In the genomic region with DNA sequence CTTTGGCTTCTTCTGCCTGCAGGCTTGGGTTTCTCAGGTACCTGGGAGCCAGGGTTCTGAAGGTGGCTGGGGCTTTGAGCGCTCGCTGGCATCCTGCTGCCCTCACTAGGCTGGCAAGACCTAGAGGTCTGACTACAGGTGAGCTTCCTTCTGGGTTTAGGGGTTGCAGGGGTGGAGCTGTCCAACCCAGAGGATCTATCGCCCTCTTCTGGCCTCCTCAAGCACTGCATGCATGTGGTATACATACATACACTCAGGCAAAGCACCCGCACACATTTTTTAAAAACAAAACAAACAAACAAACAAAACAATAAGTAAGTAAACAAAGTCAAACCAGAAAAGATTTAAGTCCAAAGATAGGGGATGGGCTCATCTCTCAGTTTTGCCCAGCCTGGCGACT, we compare ENCODE assay signal across 8 mouse cellular contexts. TPM values are rescaled to one million over a fixed set of nuclear protein-coding genes. Genes with fewer than 3 reads are reported as not detected.
DNase-seq lines count a peak whose midpoint lies in the region; ATAC-seq and TF ChIP-seq lines count a peak whose summit lies in the region.
"Had no signal": no experiment of that assay in that cellular context is flagged by ENCODE, and none has a peak within 500 bp of the region (broad histone marks: within the 10 kb centered on the region; RNA-seq: fewer than 3 reads in every experiment).

No protein-coding gene starts in this region.

- peak; percentile 83 for TF ChIP-seq CTCF in kidney, adult 2 months (conservative IDR thresholded peaks at IDR 0.05; ENCODE audit: insufficient read depth, insufficient read length, low read depth, low read length)
- peak; percentile 87 to 97 (median 88) for TF ChIP-seq CTCF in MEL (IDR thresholded peaks at IDR 0.05 in 2 of 3, conservative IDR thresholded peaks at IDR 0.05 in 1 of 3; ENCODE audit: control insufficient read depth in 1 of 3, insufficient read depth in 1 of 3, low read depth in 2 of 3, low read length in 3 of 3, poor library complexity in 1 of 3, severe bottlenecking in 1 of 3)
- TF ChIP-seq CTCF in olfactory bulb, adult 2 months (IDR thresholded peaks at IDR 0.05; ENCODE audit: insufficient read depth, low read depth, low read length): peak; percentile 40; the same call in 1 of the 2 replicates

- 0 out of 2 replicates have a peak, but pooled peaks cover 2% of the 10 kb centered on the region for H3K9me3 ChIP-seq in kidney, embryonic 15.5 days (replicated peaks)
- H3K9me3 ChIP-seq in MEL (replicated peaks; ENCODE audit: insufficient read depth, low read length): no peaks in the 10 kb centered on the region
- H3K9me3 ChIP-seq in limb, embryonic 12.5 days: peaks cover 4% of the 10 kb centered on the region

- TF ChIP-seq EP300 in MEL (IDR thresholded peaks at IDR 0.05; ENCODE audit: low read depth in 1 of 2, low read length in 2 of 2): no peak

- no peak for ATAC-seq in kidney, embryonic 15.5 days (replicated peaks; ENCODE audit: low FRiP score)
- peak; percentile 56; the same call in 1 of the 2 replicates for ATAC-seq in limb, embryonic 12.5 days (ENCODE audit: insufficient number of reproducible peaks, insufficient read depth, low FRiP score, low TSS enrichment, low read depth)

- H3K79me2 ChIP-seq in MEL (ENCODE audit: control insufficient read depth, insufficient read depth, low read length, poor library complexity): no peaks in the 10 kb centered on the region

- no peak overlapping the region for H3K4me2 ChIP-seq in kidney, embryonic 15.5 days
- H3K4me2 ChIP-seq in limb, embryonic 12.5 days: no peak overlapping the region
- H3K4me2 ChIP-seq: neural tube, embryonic 12.5 days had no signal

- no peaks in the 10 kb centered on the region for H3K36me3 ChIP-seq in kidney, adult 2 months (ENCODE audit: control insufficient read depth, insufficient read depth, low read length)
- H3K36me3 ChIP-seq in kidney, embryonic 15.5 days: no peaks in the 10 kb centered on the region
- no peaks in the 10 kb centered on the region for H3K36me3 ChIP-seq in MEL (ENCODE audit: control insufficient read depth in 1 of 2, insufficient read depth in 2 of 2, low read length in 2 of 2)
- no peaks in the 10 kb centered on the region for H3K36me3 ChIP-seq in limb, embryonic 12.5 days
- H3K36me3 ChIP-seq: neural tube, embryonic 12.5 days had no signal

- H3K27me3 ChIP-seq in kidney, adult 2 months (replicated peaks; ENCODE audit: control insufficient read depth, insufficient read depth, low read length): no peaks in the 10 kb centered on the region
- H3K27me3 ChIP-seq in kidney, embryonic 15.5 days: no peaks in the 10 kb centered on the region
- H3K27me3 ChIP-seq in MEL (ENCODE audit: control insufficient read depth in 1 of 2, insufficient read depth in 2 of 2, low read length in 2 of 2): no peaks in the 10 kb centered on the region
- no peaks in the 10 kb centered on the region for H3K27me3 ChIP-seq in limb, embryonic 12.5 days
- H3K27me3 ChIP-seq: neural tube, embryonic 12.5 days had no signal

- H3K27ac ChIP-seq in kidney, adult 2 months (ENCODE audit: insufficient read depth, low read depth, low read length): no peak overlapping the region
- H3K27ac ChIP-seq in kidney, embryonic 15.5 days: no peak overlapping the region
- no peak overlapping the region for H3K27ac ChIP-seq in MEL (ENCODE audit: control insufficient read depth, low read depth, low read length)
- H3K27ac ChIP-seq in limb, embryonic 12.5 days: no peak overlapping the region
- H3K27ac ChIP-seq in olfactory bulb, adult 2 months (ENCODE audit: insufficient read depth, low read depth, low read length): no peak overlapping the region
- H3K27ac ChIP-seq: neural tube, embryonic 12.5 days had no signal

- no peak for TF ChIP-seq POLR2A in kidney, adult 2 months (IDR thresholded peaks at IDR 0.05; ENCODE audit: low read depth, low read length)
- TF ChIP-seq POLR2A in MEL (IDR thresholded peaks at IDR 0.05; ENCODE audit: control insufficient read depth in 1 of 2, insufficient read depth in 1 of 2, low read depth in 1 of 2, low read length in 2 of 2, poor library complexity in 1 of 2): no peak
- TF ChIP-seq POLR2A in olfactory bulb, adult 2 months (IDR thresholded peaks at IDR 0.05; ENCODE audit: insufficient read depth, low read depth, low read length): no peak

- no peak overlapping the region for H3K9ac ChIP-seq in kidney, embryonic 15.5 days
- no peak overlapping the region for H3K9ac ChIP-seq in MEL (ENCODE audit: control insufficient read depth, low read depth, low read length, poor library complexity, severe bottlenecking)
- H3K9ac ChIP-seq in limb, embryonic 12.5 days (replicated peaks): no peak overlapping the region
- H3K9ac ChIP-seq: neural tube, embryonic 12.5 days had no signal

- no peaks in the 10 kb centered on the region for H3K4me1 ChIP-seq in kidney, adult 2 months (ENCODE audit: control insufficient read depth, insufficient read depth, low read length)
- no peaks in the 10 kb centered on the region for H3K4me1 ChIP-seq in kidney, embryonic 15.5 days
- no peaks in the 10 kb centered on the region for H3K4me1 ChIP-seq in MEL (ENCODE audit: control insufficient read depth in 1 of 2, insufficient read depth in 2 of 2, low read length in 2 of 2)
- no peaks in the 10 kb centered on the region for H3K4me1 ChIP-seq in limb, embryonic 12.5 days (replicated peaks)
- H3K4me1 ChIP-seq in olfactory bulb, adult 2 months (ENCODE audit: control insufficient read depth, insufficient read depth, low read length): peaks cover 7% of the 10 kb centered on the region; the same call in 1 of the 2 replicates
- H3K4me1 ChIP-seq: neural tube, embryonic 12.5 days had no signal

- peak; percentile 94 for TF ChIP-seq RAD21 in MEL (IDR thresholded peaks at IDR 0.05; ENCODE audit: low read depth, low read length)

- DNase-seq in kidney, adult 2 months: peak; percentile 67
- DNase-seq in MEL (ENCODE audit: low read depth, low spot score): peak; percentile 77
- DNase-seq in cerebellum, postnatal 14 days: peak; percentile 76 to 86
- DNase-seq in Muller cell, postnatal 12 days (ENCODE audit: inconsistent ontology term): no peak

- 68% methylated on average over 5 of the region's 5 CpGs for WGBS in kidney, adult 2 months
- WGBS in kidney, embryonic 15.5 days: 70% methylated on average over 5 of the region's 5 CpGs
- 66% methylated on average over 5 of the region's 5 CpGs for WGBS in limb, embryonic 12.5 days
- WGBS in olfactory bulb, adult 2 months: 67% methylated on average over 5 of the region's 5 CpGs

- H3K4me3 ChIP-seq in kidney, adult 2 months (ENCODE audit: insufficient read depth, low read depth, low read length): no peak overlapping the region
- H3K4me3 ChIP-seq in kidney, embryonic 15.5 days (replicated peaks): no peak overlapping the region
- no peak overlapping the region for H3K4me3 ChIP-seq in MEL (ENCODE audit: control insufficient read depth in 1 of 2, insufficient read depth in 1 of 2, low read depth in 2 of 2, low read length in 2 of 2)
- H3K4me3 ChIP-seq in limb, embryonic 12.5 days (replicated peaks): no peak overlapping the region
- H3K4me3 ChIP-seq in olfactory bulb, adult 2 months (ENCODE audit: insufficient read depth, low read depth, low read length): no peak overlapping the region
- H3K4me3 ChIP-seq: neural tube, embryonic 12.5 days had no signal

TF ChIP-seq in MEL, 35 proteins besides CTCF, POLR2A, EP300 and RAD21 (continues in another document):
- TF ChIP-seq RCOR1 (IDR thresholded peaks at IDR 0.05; ENCODE audit: low read depth, low read length) (no peak), KAT2A (conservative IDR thresholded peaks at IDR 0.05; ENCODE audit: low read depth, low read length) (no peak), CHD1 (IDR thresholded peaks at IDR 0.05; ENCODE audit: low read depth, low read length) (no peak), ZKSCAN1 (IDR thresholded peaks at IDR 0.05; ENCODE audit: low read depth, low read length) (no peak), GABPA (IDR thresholded peaks at IDR 0.05; ENCODE audit: low read depth, low read length) (no peak), MEF2A (IDR thresholded peaks at IDR 0.05; ENCODE audit: extremely low read depth, insufficient replicate concordance, low read depth, low read length, poor library complexity, severe bottlenecking) (no peak), MAX (IDR thresholded peaks at IDR 0.05; ENCODE audit: low read length) (no peak; the same call in 1 of the 2 replicates), ZC3H11A (IDR thresholded peaks at IDR 0.05; ENCODE audit: low read depth, low read length) (peak; percentile 97), TAL1 (IDR thresholded peaks at IDR 0.05; ENCODE audit: low read length) (no peak), MAZ (IDR thresholded peaks at IDR 0.05; ENCODE audit: low read depth, low read length) (peak; percentile 63; the same call in 1 of the 2 replicates), SIN3A (IDR thresholded peaks at IDR 0.05; ENCODE audit: low read length) (peak; percentile 48; the same call in 1 of the 2 replicates), ZMIZ1 (IDR thresholded peaks at IDR 0.05; ENCODE audit: low read depth, low read length) (no peak), USF2 (IDR thresholded peaks at IDR 0.05; ENCODE audit: borderline replicate concordance in 1 of 2, insufficient read depth in 1 of 2, low read depth in 1 of 2, low read length in 2 of 2) (no peak), JUND (IDR thresholded peaks at IDR 0.05; ENCODE audit: low read depth, low read length) (no peak), ZNF384 (IDR thresholded peaks at IDR 0.05; ENCODE audit: low read depth, low read length) (no peak), POLR2AphosphoS2 (IDR thresholded peaks at IDR 0.05; ENCODE audit: low read length) (no peak), TBP (IDR thresholded peaks at IDR 0.05; ENCODE audit: low read depth, low read length) (no peak), E2F4 (IDR thresholded peaks at IDR 0.05; ENCODE audit: borderline replicate concordance, low read depth, low read length) (no peak), BHLHE40 (IDR thresholded peaks at IDR 0.05; ENCODE audit: borderline replicate concordance, low read depth, low read length) (peak; percentile 39; the same call in 1 of the 2 replicates), USF1 (IDR thresholded peaks at IDR 0.05; ENCODE audit: low read depth, low read length) (peak; percentile 28; the same call in 1 of the 2 replicates), MYB (IDR thresholded peaks at IDR 0.05; ENCODE audit: low read depth, low read length) (no peak), HCFC1 (IDR thresholded peaks at IDR 0.05; ENCODE audit: low read depth, low read length) (no peak)

RNA-seq across cellular contexts. Expression of a gene that starts 14.8 kb away (rescaled TPM):
- 29.2 and 35.5 TPM in 2 replicates for polyA plus RNA-seq in kidney, adult 2 months (2012; rRNA removed)
- 6.1 and 7.0 TPM in 2 replicates for polyA plus RNA-seq in kidney, embryonic 15.5 days (2015; fragmentation: Nextera tagmentation; extraction: Ambion mirVana)
- 21.0 and 31.8 TPM in 2 replicates for total RNA-seq in MEL (2012; rRNA removed)
- 100 to 1,000 TPM in 1 of 2 experiments, 10 to 100 TPM in 1; 27.2 to 103 TPM for polyA plus RNA-seq in MEL (2012; ENCODE audit: insufficient read depth in 1 of 2, insufficient read length in 2 of 2, low read depth in 1 of 2, low replicate concordance in 2 of 2, missing spikeins in 1 of 2)
- polyA plus RNA-seq in limb, embryonic 12.5 days (2016; fragmentation: Nextera tagmentation; extraction: Ambion mirVana): 6.3 and 6.4 TPM in 2 replicates
- 89.0 TPM in 1 of 2 replicates, not detected in the other for polyA plus RNA-seq in olfactory bulb, adult 2 months (2012; ENCODE audit: insufficient read depth, insufficient read length, low replicate concordance, missing spikeins)
